Mouse (Mus musculus) hindbrain, embryonic 10.5 days (tissue): ENCODE results near the gene Mef2b. TPM values are rescaled to one million over a fixed set of nuclear protein-coding genes. Genes with fewer than 3 reads are reported as not detected.

ENCODE experiments used
- DNase-seq: peaks from one replicate; pipeline ENCODE4 v3.0.0-alpha.2; 2017; ENCODE audit warnings: low spot score
- H3K27ac ChIP-seq: fragments of 300-500 bp; sonication (generic); 2 replicates; pipeline ENCODE4 v1.5.1; 2016; ENCODE audit warnings: mild to moderate bottlenecking, moderate library complexity
- H3K27me3 ChIP-seq: fragments of 300-500 bp; sonication (generic); 2 replicates; pipeline ENCODE4 v1.6.1; 2016; ENCODE audit warnings: mild to moderate bottlenecking; ENCODE audit not compliant: poor library complexity, insufficient read depth, severe bottlenecking
- H3K36me3 ChIP-seq: fragments of 300-500 bp; sonication (generic); 2 replicates; pipeline ENCODE4 v1.6.1; 2016; ENCODE audit warnings: mild to moderate bottlenecking, moderate library complexity
- H3K4me1 ChIP-seq: fragments of 300-500 bp; sonication (generic); replicated peaks from 2 replicates; pipeline ENCODE4 v1.6.1; 2016; ENCODE audit warnings: mild to moderate bottlenecking
- H3K4me3 ChIP-seq: fragments of 300-500 bp; sonication (generic); 2 replicates; pipeline ENCODE4 v1.5.1; 2016; ENCODE audit warnings: mild to moderate bottlenecking, moderate library complexity
- H3K9me3 ChIP-seq: fragments of 300-500 bp; sonication (generic); 2 replicates; pipeline ENCODE4 v1.6.1; 2016; ENCODE audit warnings: mild to moderate bottlenecking, moderate library complexity
- WGBS: fragments of 180-500 bp; shearing (Covaris S2); methylation state at CpG from one replicate; pipeline ENCODE4 v1.1.7; 2016; 5-methylcytosine and 5-hydroxymethylcytosine counted together
- polyA plus RNA-seq: library from polyadenylated mRNA; unstranded; fragments of >200 nt; fragmentation: Nextera tagmentation; extraction: Ambion mirVana; gene quantifications from 2 replicates; pipeline ENCODE4 v1.2.1, GENCODE M21; 2016

The Mef2b gene
- polyA plus RNA-seq, 1 experiment from 2014 or later, result 0.76 TPM

GRCm38 (mm10) chr8:70118726-70119700, 20.5 kb upstream of the Mef2b start:
- H3K27me3 ChIP-seq, result peaks cover 79% of the 10 kb centered on the region

DNA sequence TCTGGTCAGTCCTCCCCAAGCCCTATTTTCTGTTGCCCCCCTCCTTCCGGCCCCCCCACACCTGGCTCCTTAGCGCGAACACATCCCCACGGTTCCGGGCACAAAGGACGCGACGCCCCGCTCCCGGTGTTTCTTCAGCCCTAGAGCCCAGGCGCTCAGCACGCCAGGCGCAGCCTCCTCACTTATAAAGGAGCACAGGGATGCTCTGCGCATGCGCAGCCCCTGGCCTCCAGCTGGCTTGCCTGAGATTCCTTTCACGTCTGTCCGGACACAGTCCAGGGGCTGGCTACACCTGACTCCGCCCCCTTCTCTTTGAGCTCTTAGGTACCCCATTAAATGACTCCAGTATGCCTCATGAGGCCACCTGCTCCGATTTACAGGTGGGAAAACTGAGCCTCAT, 18.8 kb upstream of the Mef2b start, which contains the start of gene Ncan:
Ncan (minus strand) TSS at position 207 of the 400 bp plus-strand sequence.
- Histone ChIP-seq H3K27me3 (peaks cover 64% of the 10 kb centered on the region), H3K9me3 (no peaks in the 10 kb centered on the region), H3K27ac (peak within 1 kb of the TSS; percentile 88), H3K4me1 (peaks cover 40% of the 10 kb centered on the region), H3K4me3 (peak within 1 kb of the TSS; percentile 62), H3K36me3 (peaks cover 4% of the 10 kb centered on the region)
- peak; percentile 88 for DNase-seq
- WGBS, result 1% methylated on average over 19 of the region's 19 CpGs

More at GRCm38 (mm10) chr8:70118726-70119700, 20.5 kb upstream of the Mef2b start:
- H3K4me3 ChIP-seq, result peak overlapping the region; percentile 62
- peak; percentile 75 for DNase-seq
- WGBS, result 7% methylated on average over 17 of the region's 17 CpGs
- H3K27ac ChIP-seq, result peak overlapping the region; percentile 88
- peaks cover 40% of the 10 kb centered on the region for H3K4me1 ChIP-seq
- H3K9me3 ChIP-seq, result no peaks in the 10 kb centered on the region
- H3K36me3 ChIP-seq, result peaks cover 20% of the 10 kb centered on the region

DNA sequence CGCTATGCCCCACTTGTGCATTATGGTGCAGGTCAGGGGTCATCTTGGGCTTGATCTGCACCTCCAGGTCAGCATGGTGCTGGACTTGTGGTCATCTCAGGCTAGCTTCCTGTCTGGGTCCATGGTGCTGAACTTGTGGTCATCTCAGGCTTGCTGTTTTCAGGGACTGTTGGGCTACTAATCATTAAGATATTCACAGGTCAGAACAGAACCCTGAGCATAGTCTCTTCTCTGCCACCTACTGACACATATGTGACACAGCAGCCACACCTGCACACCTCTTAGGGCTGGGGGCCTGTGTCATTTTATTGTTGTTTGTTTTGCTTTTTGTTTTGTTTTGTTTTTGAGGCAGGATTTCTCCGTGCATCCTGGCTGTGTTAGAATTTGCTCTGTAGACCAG, 16.6 kb upstream of the Mef2b start:
- no peak overlapping the region for H3K27ac ChIP-seq
- no peaks in the 10 kb centered on the region for H3K36me3 ChIP-seq
- 65% methylated on average over 2 of the region's 2 CpGs for WGBS
- DNase-seq, result no peak
- H3K27me3 ChIP-seq, result peaks cover 42% of the 10 kb centered on the region
- H3K4me3 ChIP-seq, result no peak overlapping the region
- H3K4me1 ChIP-seq, result peaks cover 34% of the 10 kb centered on the region
- no peaks in the 10 kb centered on the region for H3K9me3 ChIP-seq

DNA sequence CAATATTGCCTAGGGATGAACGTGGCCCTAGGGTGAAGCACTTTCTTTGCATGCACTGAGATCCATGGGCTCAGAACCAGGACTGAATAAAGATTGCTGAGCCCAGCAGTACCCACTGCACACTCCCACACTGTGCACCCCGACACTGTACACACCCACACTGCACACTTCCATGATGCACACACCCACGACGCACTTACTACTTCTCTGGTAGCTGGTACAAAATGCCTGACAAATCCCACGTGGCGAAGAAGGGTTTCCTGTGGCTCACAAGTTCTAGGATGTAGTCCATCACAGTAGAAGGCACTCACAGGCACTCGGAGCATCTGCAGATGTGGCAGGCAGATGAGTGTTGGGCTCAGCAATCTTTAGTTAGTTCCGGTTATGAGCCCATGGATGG, 14.5 kb upstream of the Mef2b start:
- DNase-seq, result no peak
- H3K4me1 ChIP-seq, result peaks cover 15% of the 10 kb centered on the region
- H3K4me3 ChIP-seq, result no peak overlapping the region
- no peak overlapping the region for H3K27ac ChIP-seq
- H3K9me3 ChIP-seq, result no peaks in the 10 kb centered on the region
- WGBS, result 65% methylated on average over 8 of the region's 8 CpGs
- H3K27me3 ChIP-seq, result peaks cover 21% of the 10 kb centered on the region
- no peaks in the 10 kb centered on the region for H3K36me3 ChIP-seq

- Histone ChIP-seq H3K9me3 (no peaks in the 10 kb centered on the region), H3K27me3 (peaks cover 4% of the 10 kb centered on the region; the same call in 1 of the 2 replicates), H3K4me3 (no peak overlapping the region), H3K4me1 (peaks cover 18% of the 10 kb centered on the region), H3K36me3 (peaks cover 12% of the 10 kb centered on the region), H3K27ac (no peak overlapping the region)
- DNase-seq, result no peak
- WGBS, result 73% methylated on average over 3 of the region's 3 CpGs
Observed at GRCm38 (mm10) chr8:70128435-70128834, 11.1 kb upstream of the Mef2b start.

GRCm38 (mm10) chr8:70129309-70129952, 10.1 kb upstream of the Mef2b start:
- peaks cover 18% of the 10 kb centered on the region for H3K4me1 ChIP-seq
- H3K9me3 ChIP-seq, result no peaks in the 10 kb centered on the region
- no peak for DNase-seq
- no peak overlapping the region for H3K4me3 ChIP-seq
- H3K27me3 ChIP-seq, result no peaks in the 10 kb centered on the region; the same call in 1 of the 2 replicates
- H3K27ac ChIP-seq, result no peak overlapping the region
- WGBS, result 70% methylated on average over 9 of the region's 9 CpGs
- H3K36me3 ChIP-seq, result peaks cover 22% of the 10 kb centered on the region

GRCm38 (mm10) chr8:70130066-70130465, 9.4 kb upstream of the Mef2b start:
- Histone ChIP-seq H3K4me1 (peaks cover 18% of the 10 kb centered on the region), H3K27me3 (no peaks in the 10 kb centered on the region; the same call in 1 of the 2 replicates), H3K9me3 (no peaks in the 10 kb centered on the region), H3K36me3 (peaks cover 29% of the 10 kb centered on the region), H3K27ac (no peak overlapping the region), H3K4me3 (no peak overlapping the region)
- WGBS, result 83% methylated on average over 3 of the region's 3 CpGs
- no peak for DNase-seq

- no peaks in the 10 kb centered on the region for H3K27me3 ChIP-seq
- H3K4me1 ChIP-seq, result peaks cover 18% of the 10 kb centered on the region
- 2% methylated on average over 37 of the region's 37 CpGs for WGBS
- H3K9me3 ChIP-seq, result no peaks in the 10 kb centered on the region
- peak within 1 kb of the TSS; percentile 81 for H3K27ac ChIP-seq
- peak within 1 kb of the TSS; percentile 68 for H3K4me3 ChIP-seq
- H3K36me3 ChIP-seq, result peaks cover 41% of the 10 kb centered on the region
- peak; percentile 84 for DNase-seq
Observed at GRCm38 (mm10) chr8:70131166-70131883, 8.2 kb upstream of the Mef2b start, which contains the start of gene Nr2c2ap. Gene Nr2c2ap, plus strand, starts transcription at chr8:70131333.

GRCm38 (mm10) chr8:70134086-70134485, 5.4 kb upstream of the Mef2b start:
- H3K4me3 ChIP-seq, result no peak overlapping the region
- no peaks in the 10 kb centered on the region for H3K9me3 ChIP-seq
- peaks cover 51% of the 10 kb centered on the region for H3K36me3 ChIP-seq
- H3K4me1 ChIP-seq, result peaks cover 29% of the 10 kb centered on the region
- no peaks in the 10 kb centered on the region for H3K27me3 ChIP-seq
- WGBS, result 89% methylated on average over 5 of the region's 5 CpGs
- DNase-seq, result no peak
- no peak overlapping the region for H3K27ac ChIP-seq

DNA sequence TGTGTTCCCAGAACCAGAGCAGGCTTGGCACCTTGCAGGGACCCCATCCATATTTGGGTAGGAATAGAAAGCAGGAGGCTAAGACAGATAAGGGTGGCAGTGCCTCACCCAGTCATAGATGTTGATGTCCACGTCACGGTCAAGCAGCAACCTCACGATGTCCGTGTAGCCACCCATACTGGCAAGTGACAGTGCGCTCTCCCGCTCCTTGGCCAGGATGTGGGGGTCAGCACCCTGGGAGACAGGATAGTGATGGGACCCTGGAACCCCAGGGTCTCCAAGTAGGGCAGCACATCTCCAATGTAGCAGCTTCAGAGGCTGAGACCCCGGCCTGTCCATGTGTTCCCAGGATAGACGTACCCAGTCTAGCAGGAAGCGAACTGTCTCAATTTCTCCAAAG, 4.6 kb upstream of the Mef2b start:
- H3K9me3 ChIP-seq, result no peaks in the 10 kb centered on the region
- DNase-seq, result no peak
- no peak overlapping the region for H3K27ac ChIP-seq
- H3K4me1 ChIP-seq, result peaks cover 27% of the 10 kb centered on the region
- 95% methylated on average over 9 of the region's 9 CpGs for WGBS
- H3K36me3 ChIP-seq, result peaks cover 51% of the 10 kb centered on the region
- no peak overlapping the region for H3K4me3 ChIP-seq
- H3K27me3 ChIP-seq, result no peaks in the 10 kb centered on the region

GRCm38 (mm10) chr8:70136591-70136990, 2.9 kb upstream of the Mef2b start:
- no peak for DNase-seq
- WGBS, result 81% methylated on average over 4 of the region's 4 CpGs
- Histone ChIP-seq H3K4me1 (peaks cover 32% of the 10 kb centered on the region), H3K9me3 (no peaks in the 10 kb centered on the region), H3K27ac (no peak overlapping the region), H3K27me3 (no peaks in the 10 kb centered on the region), H3K36me3 (peaks cover 51% of the 10 kb centered on the region), H3K4me3 (no peak overlapping the region)

- no peak for DNase-seq
- Histone ChIP-seq H3K9me3 (no peaks in the 10 kb centered on the region), H3K4me1 (peaks cover 22% of the 10 kb centered on the region), H3K36me3 (peaks cover 57% of the 10 kb centered on the region), H3K27ac (0 out of 2 replicates have a peak overlapping the region, but pooled peaks have one; percentile 88), H3K27me3 (no peaks in the 10 kb centered on the region), H3K4me3 (peak overlapping the region; percentile 79)
- 84% methylated on average over 4 of the region's 4 CpGs for WGBS
Observed at GRCm38 (mm10) chr8:70137890-70138289, 1.6 kb upstream of the Mef2b start.
